Mouse (Mus musculus): ENCODE results near the gene Gm6509. TPM values are rescaled to one million over a fixed set of nuclear protein-coding genes. Genes with fewer than 3 reads are reported as not detected.
"Not testable (repeated sequence)": the region's sequence is repeated elsewhere in the genome, so short reads cannot be mapped to it uniquely, and the experiment has no call there.

Gm6509 gene
- not detected for total RNA-seq (2021)

GRCm38 (mm10) chr5:94623679-94624078, at the start of gene Gm6509:
Gm6509 (plus strand) TSS chr5:94623979.
- not testable (repeated sequence) for DNase-seq

GRCm38 (mm10) chr5:94616242-94616641, 7.5 kb upstream of the Gm6509 start, which contains the start of gene Gm3147:
Gm3147 (minus strand) TSS chr5:94616342.
- DNase-seq; intact Hi-C loops (cut with DNase I): not testable (repeated sequence)

More at GRCm38 (mm10) chr5:94623679-94624078, at the start of gene Gm6509:
- intact Hi-C loops (cut with DNase I): not testable (repeated sequence)

- intact Hi-C loops (cut with DNase I); DNase-seq: not testable (repeated sequence)
These were observed 24.3 kb downstream of the Gm6509 start, which contains the start of gene Gm6205 for GRCm38 (mm10) chr5:94648082-94648481. Gm6205 (plus strand) TSS chr5:94648382.

Other genes starting within 250 kb of the Gm6509 start
- gene Gm7682, start 178.2 kb upstream of the Gm6509 start, total RNA-seq (2021): not detected
- not detected for gene Gm3139, start 97.7 kb upstream of the Gm6509 start, total RNA-seq (2021)
- not detected for gene Gm3147, start 7.6 kb upstream of the Gm6509 start, total RNA-seq (2021)
- not detected for gene Gm6205, start 24.4 kb downstream of the Gm6509 start, total RNA-seq (2021)
- gene Gm3183, start 241.5 kb downstream of the Gm6509 start, total RNA-seq (2021): not detected